Mouse (Mus musculus): ENCODE measurements at regions not wholly inside any gene's neighbourhood (a gene's known extent, or its start where the extent isn't known, plus 50 kb on each side); places are given as distances from the start of the nearest gene placed in this dataset.

- DNase-seq (ENCODE audit: low spot score in 2 of 2): no peak
These were observed 73.0 kb downstream of the Tsen15 start for GRCm38 (mm10) chr1:152313480-152313879.

- DNase-seq (ENCODE audit: low spot score in 2 of 2): no peak
These were observed 81.0 kb downstream of the Tsen15 start for GRCm38 (mm10) chr1:152305461-152305860.

GRCm38 (mm10) chr1:152304487-152305130 lies 81.9 kb downstream of the Tsen15 start:
- DNase-seq (ENCODE audit: low spot score in 2 of 2): peak in 1 of 2 experiments; percentile 32

- no peak for DNase-seq (ENCODE audit: low spot score in 2 of 2)
These were observed 85.1 kb downstream of the Tsen15 start for GRCm38 (mm10) chr1:152301355-152301754.

- DNase-seq (ENCODE audit: low spot score in 2 of 2): no peak
These were observed 94.2 kb downstream of the Tsen15 start for GRCm38 (mm10) chr1:152292196-152292736.

- DNase-seq (ENCODE audit: low spot score in 2 of 2): peak; percentile 66 to 74
These were observed 95.7 kb downstream of the Tsen15 start for GRCm38 (mm10) chr1:152290768-152291167.

- peak in 1 of 2 experiments; percentile 8 for DNase-seq (ENCODE audit: low spot score in 2 of 2)
These were observed 98.7 kb downstream of the Tsen15 start for GRCm38 (mm10) chr1:152287566-152288490.

- DNase-seq (ENCODE audit: low spot score in 2 of 2): peak in 1 of 2 experiments; percentile 9
These were observed 99.8 kb downstream of the Tsen15 start for GRCm38 (mm10) chr1:152286677-152287076.

GRCm38 (mm10) chr1:152282106-152282505 lies 104.4 kb downstream of the Tsen15 start:
- DNase-seq (ENCODE audit: low spot score in 2 of 2): no peak

GRCm38 (mm10) chr1:152281201-152281600 lies 105.3 kb downstream of the Tsen15 start:
- DNase-seq (ENCODE audit: low spot score in 2 of 2): no peak

GRCm38 (mm10) chr1:152280014-152280413 lies 106.5 kb downstream of the Tsen15 start:
- no peak for DNase-seq (ENCODE audit: low spot score in 2 of 2)

GRCm38 (mm10) chr1:152275011-152275410 lies 111.5 kb downstream of the Tsen15 start:
- DNase-seq (ENCODE audit: low spot score in 2 of 2): no peak

GRCm38 (mm10) chr1:152273430-152273829 lies 113.1 kb downstream of the Tsen15 start:
- no peak for DNase-seq (ENCODE audit: low spot score in 2 of 2)

- no peak for DNase-seq (ENCODE audit: low spot score in 2 of 2)
These were observed 116.4 kb downstream of the Tsen15 start for GRCm38 (mm10) chr1:152269936-152270702.

GRCm38 (mm10) chr1:152266390-152266789 lies 120.1 kb downstream of the Tsen15 start:
- no peak for DNase-seq (ENCODE audit: low spot score in 2 of 2)

GRCm38 (mm10) chr1:152264981-152265380 lies 121.5 kb downstream of the Tsen15 start:
- no peak for DNase-seq (ENCODE audit: low spot score in 2 of 2)

- no peak for DNase-seq (ENCODE audit: low spot score in 2 of 2)
These were observed 125.0 kb downstream of the Tsen15 start for GRCm38 (mm10) chr1:152261472-152261871.

GRCm38 (mm10) chr1:152260950-152261349 lies 125.5 kb downstream of the Tsen15 start:
- DNase-seq (ENCODE audit: low spot score in 2 of 2): no peak

- no peak for DNase-seq (ENCODE audit: low spot score in 2 of 2)
These were observed 128.2 kb downstream of the Tsen15 start for GRCm38 (mm10) chr1:152258258-152258657.

GRCm38 (mm10) chr1:152253906-152254305 lies 132.6 kb downstream of the Tsen15 start:
- DNase-seq (ENCODE audit: low spot score in 2 of 2): no peak

GRCm38 (mm10) chr1:152253486-152253885 lies 133.0 kb downstream of the Tsen15 start:
- no peak for DNase-seq (ENCODE audit: low spot score in 2 of 2)

Measured in layer of hippocampus, postnatal 14 days (tissue).